Comparison of ENCODE assay signal across 29 mouse cellular contexts in genomic region chr4:155075137-155075536, GRCm38 (mm10). TPM values are rescaled to one million over a fixed set of nuclear protein-coding genes. Genes with fewer than 3 reads are reported as not detected.
A peak's percentile ranks its signal among the peaks of the same experiment; 100 is the strongest.
DNase-seq lines count a peak whose midpoint lies in the region; ATAC-seq and TF ChIP-seq lines count a peak whose summit lies in the region.
"Had no signal": no experiment of that assay in that cellular context is flagged by ENCODE, and none has a peak within 500 bp of the region (broad histone marks: within the 10 kb centered on the region; RNA-seq: fewer than 3 reads in every experiment).

No protein-coding gene starts in this region.

- TF ChIP-seq POLR2A in myocyte (IDR thresholded peaks at IDR 0.05; ENCODE audit: insufficient read length, low read depth): no peak

- DNase-seq in liver, postnatal 0 days: no peak
- DNase-seq in liver, embryonic 11.5 days (ENCODE audit: low spot score): no peak
- DNase-seq in ES-CJ7 (ENCODE audit: low read depth, low spot score): peak; percentile 63
- DNase-seq: adrenal gland, adult 8-10 months; B cell, adult 2 months; embryo, embryonic 11 days; heart, postnatal 10 days; kidney, postnatal 14 days; left cerebral cortex, postnatal 4 days; lung, adult 2 months; lung, postnatal 14 days; midbrain, embryonic 14.5 days; retina, postnatal 1 day; thymus, adult 18-20 months; thymus, postnatal 4 days had no signal

- H3K4me3 ChIP-seq in intestine, postnatal 0 days (ENCODE audit: low read depth, low read length): no peak overlapping the region
- no peak overlapping the region for H3K4me3 ChIP-seq in intestine, embryonic 15.5 days (replicated peaks)
- H3K4me3 ChIP-seq in liver, postnatal 0 days (ENCODE audit: low read depth, low read length): no peak overlapping the region
- H3K4me3 ChIP-seq in liver, embryonic 11.5 days (ENCODE audit: low read depth, low read length): no peak overlapping the region
- no peak overlapping the region for H3K4me3 ChIP-seq in myocyte
- H3K4me3 ChIP-seq: embryonic facial prominence, embryonic 12.5 days; forebrain, embryonic 10.5 days; forebrain, embryonic 15.5 days; heart, embryonic 13.5 days; hindbrain, embryonic 10.5 days; neural tube, embryonic 15.5 days had no signal

- no peaks in the 10 kb centered on the region for H3K27me3 ChIP-seq in intestine, postnatal 0 days (replicated peaks; ENCODE audit: control insufficient read depth, insufficient read depth, low read length)
- H3K27me3 ChIP-seq in intestine, embryonic 15.5 days (replicated peaks): no peaks in the 10 kb centered on the region
- no peaks in the 10 kb centered on the region for H3K27me3 ChIP-seq in liver, postnatal 0 days (ENCODE audit: insufficient read depth, low read length)
- H3K27me3 ChIP-seq in liver, embryonic 11.5 days (replicated peaks; ENCODE audit: control insufficient read depth, insufficient read depth, low read length): no peaks in the 10 kb centered on the region
- H3K27me3 ChIP-seq in myocyte (ENCODE audit: control insufficient read depth, insufficient read depth, insufficient read length): no peaks in the 10 kb centered on the region
- H3K27me3 ChIP-seq: embryonic facial prominence, embryonic 12.5 days; forebrain, embryonic 15.5 days; heart, embryonic 13.5 days; neural tube, embryonic 15.5 days had no signal

- H3K4me1 ChIP-seq in intestine, postnatal 0 days (replicated peaks; ENCODE audit: control insufficient read depth, insufficient read depth, low read length): no peaks in the 10 kb centered on the region
- no peaks in the 10 kb centered on the region for H3K4me1 ChIP-seq in intestine, embryonic 15.5 days (replicated peaks)
- H3K4me1 ChIP-seq in liver, postnatal 0 days (ENCODE audit: insufficient read depth): no peaks in the 10 kb centered on the region
- no peaks in the 10 kb centered on the region for H3K4me1 ChIP-seq in liver, embryonic 11.5 days (replicated peaks; ENCODE audit: control insufficient read depth, insufficient read depth, low read length)
- H3K4me1 ChIP-seq: embryonic facial prominence, embryonic 12.5 days; forebrain, embryonic 10.5 days; forebrain, embryonic 15.5 days; heart, embryonic 13.5 days; hindbrain, embryonic 10.5 days had no signal

- TF ChIP-seq EP300 in liver, postnatal 0 days (IDR thresholded peaks at IDR 0.05; ENCODE audit: low read depth): no peak

- 89% methylated on average over 9 of the region's 9 CpGs for WGBS in intestine, postnatal 0 days
- 84% methylated on average over 9 of the region's 9 CpGs for WGBS in intestine, embryonic 15.5 days
- 92% methylated on average over 9 of the region's 9 CpGs for WGBS in liver, postnatal 0 days (ENCODE audit: insufficient replicate concordance)
- 92% methylated on average over 9 of the region's 9 CpGs for WGBS in liver, embryonic 11.5 days

- H3K4me2 ChIP-seq in intestine, postnatal 0 days (replicated peaks; ENCODE audit: low read depth): no peak overlapping the region
- no peak overlapping the region for H3K4me2 ChIP-seq in intestine, embryonic 15.5 days (replicated peaks)
- no peak overlapping the region for H3K4me2 ChIP-seq in liver, postnatal 0 days (ENCODE audit: low read depth, low read length)
- H3K4me2 ChIP-seq in liver, embryonic 11.5 days: no peak overlapping the region
- H3K4me2 ChIP-seq in myocyte (ENCODE audit: low read depth): no peak overlapping the region
- H3K4me2 ChIP-seq: embryonic facial prominence, embryonic 12.5 days; forebrain, embryonic 15.5 days; heart, embryonic 13.5 days; neural tube, embryonic 15.5 days had no signal

- peaks cover 6% of the 10 kb centered on the region for H3K79me2 ChIP-seq in myocyte (ENCODE audit: control insufficient read depth, insufficient read depth)

- no peak for ATAC-seq in intestine, postnatal 0 days
- no peak for ATAC-seq in intestine, embryonic 15.5 days
- ATAC-seq in liver, postnatal 0 days: no peak
- ATAC-seq in liver, embryonic 11.5 days (replicated peaks; ENCODE audit: low FRiP score): no peak
- ATAC-seq in erythroblast, adult 5-6 weeks (replicated peaks; ENCODE audit: low FRiP score, poor library complexity, severe bottlenecking): no peak
- ATAC-seq: forebrain, embryonic 15.5 days; hindbrain, embryonic 16.5 days; intestine, embryonic 16.5 days had no signal

- no peak overlapping the region for H3ac ChIP-seq in myocyte (ENCODE audit: control insufficient read depth, insufficient read length)

- TF ChIP-seq CTCF in intestine, postnatal 0 days (IDR thresholded peaks at IDR 0.05; ENCODE audit: low read depth): peak; percentile 27; the same call in 1 of the 2 replicates
- no peak for TF ChIP-seq CTCF in liver, postnatal 0 days (IDR thresholded peaks at IDR 0.05; ENCODE audit: low read depth)

- 0 out of 2 replicates have a peak overlapping the region, but pooled peaks have one; percentile 21 for H3K27ac ChIP-seq in intestine, postnatal 0 days (ENCODE audit: low read depth, low read length)
- no peak overlapping the region for H3K27ac ChIP-seq in intestine, embryonic 15.5 days
- H3K27ac ChIP-seq in liver, postnatal 0 days (ENCODE audit: low read depth): peak overlapping the region; percentile 34; the same call in 1 of the 2 replicates
- no peak overlapping the region for H3K27ac ChIP-seq in liver, embryonic 11.5 days (ENCODE audit: low read depth, low read length)
- H3K27ac ChIP-seq: embryonic facial prominence, embryonic 12.5 days; forebrain, embryonic 10.5 days; forebrain, embryonic 15.5 days; heart, embryonic 13.5 days; hindbrain, embryonic 10.5 days; neural tube, embryonic 15.5 days; stomach, postnatal 0 days had no signal

- H3K36me3 ChIP-seq in intestine, postnatal 0 days (ENCODE audit: control insufficient read depth, insufficient read depth): peaks cover 83% of the 10 kb centered on the region
- peaks cover 69% of the 10 kb centered on the region for H3K36me3 ChIP-seq in intestine, embryonic 15.5 days
- peaks cover 89% of the 10 kb centered on the region for H3K36me3 ChIP-seq in liver, postnatal 0 days (replicated peaks; ENCODE audit: insufficient read depth, low read length)
- H3K36me3 ChIP-seq in liver, embryonic 11.5 days (ENCODE audit: control insufficient read depth, insufficient read depth, low read length): peaks cover 52% of the 10 kb centered on the region
- H3K36me3 ChIP-seq in myocyte (ENCODE audit: control insufficient read depth, insufficient read depth): peaks cover 53% of the 10 kb centered on the region

- no peak overlapping the region for H3K9ac ChIP-seq in intestine, postnatal 0 days (ENCODE audit: low read depth, low read length)
- H3K9ac ChIP-seq in intestine, embryonic 15.5 days: no peak overlapping the region
- H3K9ac ChIP-seq in liver, postnatal 0 days (replicated peaks): 0 out of 2 replicates have a peak overlapping the region, but pooled peaks have one; percentile 16
- no peak overlapping the region for H3K9ac ChIP-seq in liver, embryonic 11.5 days (ENCODE audit: low read depth, low read length)
- H3K9ac ChIP-seq: embryonic facial prominence, embryonic 12.5 days; forebrain, embryonic 15.5 days; heart, embryonic 13.5 days; neural tube, embryonic 15.5 days had no signal

- H3K9me3 ChIP-seq in intestine, postnatal 0 days (ENCODE audit: control insufficient read depth): no peaks in the 10 kb centered on the region
- H3K9me3 ChIP-seq in intestine, embryonic 15.5 days: no peaks in the 10 kb centered on the region
- H3K9me3 ChIP-seq in liver, postnatal 0 days (ENCODE audit: low read length): no peaks in the 10 kb centered on the region
- no peaks in the 10 kb centered on the region for H3K9me3 ChIP-seq in liver, embryonic 11.5 days (ENCODE audit: control insufficient read depth, low read length)
- H3K9me3 ChIP-seq: embryonic facial prominence, embryonic 12.5 days; forebrain, embryonic 10.5 days; forebrain, embryonic 15.5 days; heart, embryonic 13.5 days; hindbrain, embryonic 10.5 days; neural tube, embryonic 15.5 days had no signal

RNA-seq across cellular contexts. Expression of gene Pex10, which starts 8.3 kb away (rescaled TPM):
- polyA plus RNA-seq in intestine, postnatal 0 days (2015; fragmentation: Nextera tagmentation; extraction: Ambion mirVana): 11.7 and 12.9 TPM in 2 replicates
- polyA plus RNA-seq in intestine, embryonic 15.5 days (2015; fragmentation: Nextera tagmentation; extraction: Ambion mirVana): 23.3 and 26.0 TPM in 2 replicates
- polyA plus RNA-seq in liver, postnatal 0 days (2015; fragmentation: Nextera tagmentation; extraction: Ambion mirVana): 5.9 and 6.8 TPM in 2 replicates
- polyA plus RNA-seq in liver, embryonic 11.5 days (2014; fragmentation: Nextera tagmentation; extraction: Ambion mirVana): 7.2 and 9.0 TPM in 2 replicates
- polyA plus RNA-seq in myocyte (2012; fragmentation: generic; extraction: Trizol): 12.4 TPM
- 0.42 and 2.7 TPM in 2 replicates for total RNA-seq in erythroblast, adult 5-6 weeks (2015; ENCODE audit: low replicate concordance)
- total RNA-seq in erythroblast, adult 5-6 weeks (2017; ENCODE audit: low replicate concordance): 0.42 and 3.6 TPM in 2 replicates

RNA-seq across cellular contexts. Expression of gene Rer1, which starts 11.0 kb away (rescaled TPM):
- polyA plus RNA-seq in intestine, postnatal 0 days (2015; fragmentation: Nextera tagmentation; extraction: Ambion mirVana): 277 and 297 TPM in 2 replicates
- polyA plus RNA-seq in intestine, embryonic 15.5 days (2015; fragmentation: Nextera tagmentation; extraction: Ambion mirVana): 194 and 205 TPM in 2 replicates
- 111 and 118 TPM in 2 replicates for polyA plus RNA-seq in liver, postnatal 0 days (2015; fragmentation: Nextera tagmentation; extraction: Ambion mirVana)
- 163 and 168 TPM in 2 replicates for polyA plus RNA-seq in liver, embryonic 11.5 days (2014; fragmentation: Nextera tagmentation; extraction: Ambion mirVana)
- polyA plus RNA-seq in myocyte (2012; fragmentation: generic; extraction: Trizol): 117 TPM
- total RNA-seq in erythroblast, adult 5-6 weeks (2015; ENCODE audit: low replicate concordance): 27.1 and 49.3 TPM in 2 replicates
- total RNA-seq in erythroblast, adult 5-6 weeks (2017; ENCODE audit: low replicate concordance): 34.8 and 36.0 TPM in 2 replicates

RNA-seq across cellular contexts. Expression of gene Morn1, which starts 11.2 kb away (rescaled TPM):
- 1.8 and 2.2 TPM in 2 replicates for polyA plus RNA-seq in intestine, postnatal 0 days (2015; fragmentation: Nextera tagmentation; extraction: Ambion mirVana)
- 3.0 and 3.9 TPM in 2 replicates for polyA plus RNA-seq in intestine, embryonic 15.5 days (2015; fragmentation: Nextera tagmentation; extraction: Ambion mirVana)
- polyA plus RNA-seq in liver, postnatal 0 days (2015; fragmentation: Nextera tagmentation; extraction: Ambion mirVana): 2.2 TPM in 2 replicates
- 3.4 and 3.5 TPM in 2 replicates for polyA plus RNA-seq in liver, embryonic 11.5 days (2014; fragmentation: Nextera tagmentation; extraction: Ambion mirVana)
- 2.6 TPM for polyA plus RNA-seq in myocyte (2012; fragmentation: generic; extraction: Trizol)
- 2.9 TPM in 1 of 2 replicates, not detected in the other for total RNA-seq in erythroblast, adult 5-6 weeks (2015; ENCODE audit: low replicate concordance)
- total RNA-seq in erythroblast, adult 5-6 weeks (2017; ENCODE audit: low replicate concordance): 0.28 TPM in 1 of 2 replicates, not detected in the other
- total RNA-seq: monocyte, adult 5-6 weeks had no signal

RNA-seq across cellular contexts. Expression of gene Plch2, which starts 18.6 kb away (rescaled TPM):
- 5.3 and 5.7 TPM in 2 replicates for polyA plus RNA-seq in intestine, postnatal 0 days (2015; fragmentation: Nextera tagmentation; extraction: Ambion mirVana)
- 19.9 and 21.2 TPM in 2 replicates for polyA plus RNA-seq in intestine, embryonic 15.5 days (2015; fragmentation: Nextera tagmentation; extraction: Ambion mirVana)
- polyA plus RNA-seq in liver, postnatal 0 days (2015; fragmentation: Nextera tagmentation; extraction: Ambion mirVana): 0.04 TPM in 1 of 2 replicates, not detected in the other
- 0.12 and 0.43 TPM in 2 replicates for polyA plus RNA-seq in liver, embryonic 11.5 days (2014; fragmentation: Nextera tagmentation; extraction: Ambion mirVana)
- 0.06 TPM for polyA plus RNA-seq in myocyte (2012; fragmentation: generic; extraction: Trizol)
- not detected in 2 replicates for total RNA-seq in erythroblast, adult 5-6 weeks (2015; ENCODE audit: low replicate concordance)
- not detected in 2 replicates for total RNA-seq in erythroblast, adult 5-6 weeks (2017; ENCODE audit: low replicate concordance)
- total RNA-seq: heart, postnatal 10 days; monocyte, adult 5-6 weeks had no signal

Comparison
In these comparisons a context has a peak if more than half of its experiments do, and no peak if none do; other contexts are left out.
1. H3K27ac ChIP-seq: peak in intestine, postnatal 0 days (single experiment) and liver, postnatal 0 days (single experiment); none in intestine, embryonic 15.5 days (single experiment) and liver, embryonic 11.5 days (single experiment).